Mouse (Mus musculus): ENCODE measurements at regions not wholly inside any gene's neighbourhood (a gene's known extent, or its start where the extent isn't known, plus 50 kb on each side); places are given as distances from the start of the nearest gene placed in this dataset.
"Not testable (repeated sequence)": the region's sequence is repeated elsewhere in the genome, so short reads cannot be mapped to it uniquely, and the experiment has no call there.

- DNase-seq (ENCODE audit: low spot score), result no peak
Measured at GRCm38 (mm10) chr7:70300516-70300915, 66.0 kb downstream of the Nr2f2 start.

- no peak for DNase-seq (ENCODE audit: low spot score)
Measured at GRCm38 (mm10) chr7:70291431-70291830, 75.1 kb downstream of the Nr2f2 start.

DNA sequence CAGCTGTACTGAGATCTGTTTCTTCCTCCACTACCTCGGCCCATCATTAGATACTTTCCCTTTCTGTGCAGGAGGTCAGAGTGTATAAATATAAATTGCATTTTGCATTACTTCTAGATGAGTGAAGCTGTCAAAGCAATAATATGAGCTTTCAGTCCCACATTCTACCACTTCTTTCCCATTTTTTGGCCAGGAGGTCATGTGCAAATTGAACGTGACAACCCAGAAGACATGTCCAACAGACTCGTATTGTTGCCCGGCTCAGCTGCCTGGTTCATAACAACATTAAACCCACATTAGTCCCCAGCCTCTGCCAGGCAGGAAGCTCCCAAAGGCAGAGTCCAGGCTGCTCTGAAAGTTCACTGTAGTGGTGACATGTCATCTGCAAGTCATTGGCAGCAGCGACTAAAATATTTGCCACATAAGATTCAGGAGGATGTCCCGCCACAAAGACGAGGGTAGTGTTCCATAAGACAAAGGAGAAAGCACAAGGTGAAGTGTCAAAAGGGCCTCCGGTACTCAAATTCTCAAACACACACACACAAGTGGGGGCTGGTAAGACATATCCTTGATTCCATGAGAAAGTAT is 75.7 kb downstream of the Nr2f2 start:
- DNase-seq (ENCODE audit: low spot score), result no peak

DNA sequence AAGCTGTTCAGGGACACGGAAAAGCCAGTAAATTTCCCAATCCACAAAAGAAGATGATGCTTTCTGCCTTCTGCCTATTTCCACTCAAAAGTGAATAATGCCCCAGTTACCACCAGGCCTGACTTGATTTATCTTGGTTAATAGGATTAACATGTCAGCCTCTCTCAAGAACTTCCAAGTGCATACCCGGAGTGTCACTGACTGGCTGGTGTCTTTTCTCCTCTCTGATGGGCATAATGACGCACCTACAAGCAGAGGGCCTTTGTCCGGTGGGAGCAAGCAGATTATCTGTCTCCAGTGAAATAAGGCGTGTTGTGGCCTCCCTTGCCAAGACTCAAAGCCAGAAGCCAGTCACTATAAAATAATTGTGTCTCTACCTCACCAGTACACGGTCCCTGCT is 76.3 kb downstream of the Nr2f2 start:
- no peak for DNase-seq (ENCODE audit: low spot score)

DNA sequence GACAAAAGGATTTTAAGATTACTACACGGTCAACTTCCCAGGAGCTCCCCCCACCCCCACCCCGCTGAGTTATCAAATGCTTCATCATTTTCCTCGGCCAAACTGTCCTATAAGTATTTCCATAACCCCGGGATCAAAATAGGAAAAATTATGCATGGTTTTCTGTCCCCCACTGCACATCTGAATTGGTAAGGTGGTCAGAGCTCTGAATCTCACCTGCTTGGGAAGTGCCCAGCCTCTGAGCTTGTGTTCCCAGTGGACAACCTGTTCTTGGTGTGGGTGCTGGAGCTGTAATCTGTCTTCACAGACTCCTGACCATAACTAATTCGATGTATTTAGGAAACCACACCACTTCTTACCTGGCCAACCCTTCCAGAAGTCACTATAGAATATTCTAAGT is 77.9 kb downstream of the Nr2f2 start:
- no peak for DNase-seq (ENCODE audit: low spot score)

GRCm38 (mm10) chr7:70287891-70288421 is 78.6 kb downstream of the Nr2f2 start:
- peak; percentile 45 for DNase-seq (ENCODE audit: low spot score)

- DNase-seq (ENCODE audit: low spot score), result no peak
Measured at GRCm38 (mm10) chr7:70286836-70287355, 79.6 kb downstream of the Nr2f2 start.

GRCm38 (mm10) chr7:70285344-70285743 is 81.2 kb downstream of the Nr2f2 start:
- no peak for DNase-seq (ENCODE audit: low spot score)

GRCm38 (mm10) chr7:70283836-70284235 is 82.7 kb downstream of the Nr2f2 start:
- no peak for DNase-seq (ENCODE audit: low spot score)

DNA sequence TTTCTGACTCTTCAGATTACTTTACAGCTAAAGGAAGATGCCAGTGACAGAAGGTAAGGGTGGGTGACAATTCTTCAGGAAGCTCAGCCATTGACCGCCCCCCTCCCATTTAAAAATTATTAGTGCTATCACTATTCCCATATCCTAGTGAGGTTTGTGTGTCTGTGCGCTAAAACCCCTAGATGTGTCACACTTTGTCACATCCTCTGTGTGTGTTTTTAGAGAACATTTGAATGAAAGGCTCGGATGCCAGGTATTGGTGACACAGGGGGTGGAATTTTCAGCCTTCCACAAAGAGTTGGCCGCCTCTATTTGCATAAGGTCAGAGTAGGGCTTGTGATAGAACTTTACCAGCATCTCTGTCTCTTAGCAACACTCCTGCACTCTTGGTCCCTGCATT is 83.4 kb downstream of the Nr2f2 start:
- no peak for DNase-seq (ENCODE audit: low spot score)

DNA sequence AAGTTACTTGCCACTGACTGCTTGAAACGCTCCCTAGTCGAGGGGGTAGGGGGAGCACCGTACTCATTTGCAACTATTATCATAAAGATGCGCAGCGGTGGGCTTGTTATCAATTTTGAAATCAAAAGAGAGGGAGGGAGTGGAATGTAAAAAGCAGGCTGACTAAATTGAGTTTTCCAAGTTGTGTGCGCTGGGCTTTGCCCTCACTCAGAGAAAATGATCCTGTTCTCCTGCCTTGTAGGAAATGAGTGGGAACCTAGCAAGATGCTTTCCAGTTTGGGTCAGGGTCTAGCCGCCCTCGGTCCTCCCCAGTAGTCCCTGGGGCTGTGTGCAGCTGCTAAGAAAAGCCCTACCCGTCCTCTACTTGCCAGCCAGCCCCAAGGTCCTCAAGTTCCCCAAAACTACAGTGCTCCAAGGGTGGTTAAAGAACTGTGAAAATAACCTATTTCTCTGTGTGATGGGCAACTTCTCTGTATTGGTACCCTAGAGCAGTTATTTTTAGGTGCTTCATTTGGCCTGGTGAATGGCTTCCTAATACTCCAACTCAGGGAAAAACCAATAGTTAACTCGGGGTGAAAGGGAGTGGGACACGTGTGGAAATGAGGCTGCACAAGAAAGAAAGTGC is 84.5 kb downstream of the Nr2f2 start:
- no peak for DNase-seq (ENCODE audit: low spot score)

DNA sequence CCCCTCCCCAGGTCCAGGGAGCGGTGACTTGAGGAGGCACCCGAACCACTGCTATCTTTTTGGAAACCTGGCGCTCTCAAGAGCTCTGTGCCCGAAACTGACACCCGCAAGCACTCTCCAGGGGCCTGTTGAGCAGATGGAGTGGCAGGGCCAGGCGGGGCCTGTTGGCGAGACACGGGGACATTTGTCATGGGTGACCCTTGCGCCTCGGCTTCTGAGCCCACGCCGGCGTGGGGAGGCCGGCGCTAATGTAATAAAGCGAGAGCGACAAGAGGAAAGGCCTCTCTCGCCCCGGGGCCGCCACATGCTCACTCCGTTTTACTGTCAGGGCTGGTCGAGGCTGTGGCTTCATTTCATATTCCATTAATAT is 85.2 kb downstream of the Nr2f2 start:
- peak; percentile 42 for DNase-seq (ENCODE audit: low spot score)

- DNase-seq (ENCODE audit: low spot score), result peak; percentile 45
Measured at GRCm38 (mm10) chr7:70280643-70281380, 85.7 kb downstream of the Nr2f2 start.

GRCm38 (mm10) chr7:70279927-70280642 is 86.5 kb downstream of the Nr2f2 start:
- DNase-seq (ENCODE audit: low spot score), result no peak

- no peak for DNase-seq (ENCODE audit: low spot score)
Measured at GRCm38 (mm10) chr7:70279101-70279500, 87.4 kb downstream of the Nr2f2 start.

DNA sequence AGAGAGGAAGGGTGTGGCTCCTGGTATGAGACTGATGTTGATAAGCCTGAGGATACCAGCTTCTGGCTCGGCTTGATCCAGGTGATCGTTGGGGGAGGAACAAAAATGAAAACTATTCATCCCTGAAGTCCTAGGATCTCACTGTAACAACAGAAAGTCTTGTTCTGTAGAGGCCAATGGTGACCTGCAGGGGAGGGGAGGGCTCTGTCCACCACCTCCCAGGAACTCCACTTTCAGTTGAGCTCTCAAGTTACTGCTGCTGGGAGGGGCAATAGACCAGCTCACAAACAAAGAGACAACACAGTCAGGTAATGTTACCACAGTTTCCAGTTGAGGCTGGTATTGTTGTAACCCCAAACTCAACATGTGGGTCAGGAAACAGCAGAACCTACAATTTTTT is 90.5 kb downstream of the Nr2f2 start:
- no peak for DNase-seq (ENCODE audit: low spot score)

GRCm38 (mm10) chr7:70274312-70274711 is 92.2 kb downstream of the Nr2f2 start:
- no peak for DNase-seq (ENCODE audit: low spot score)

DNA sequence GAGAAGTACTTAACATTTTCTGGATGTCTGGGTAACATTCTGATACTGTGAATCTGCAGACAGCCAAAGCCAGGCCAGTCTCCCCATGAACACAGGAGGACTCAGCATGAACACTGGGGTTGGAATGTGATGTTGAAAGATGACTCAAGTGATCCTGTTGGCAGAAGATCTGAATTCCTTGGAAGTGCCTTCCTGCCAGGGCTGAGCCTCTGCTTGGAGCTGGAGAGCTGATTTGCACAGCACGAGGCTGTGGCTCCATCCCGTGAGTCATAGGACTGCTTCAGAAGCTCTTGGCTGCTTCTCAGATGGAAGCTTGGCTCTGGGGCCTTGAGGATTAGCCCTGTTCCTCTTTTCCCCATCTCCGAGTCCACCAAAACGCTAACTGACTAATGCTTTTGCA is 99.5 kb downstream of the Nr2f2 start:
- DNase-seq (ENCODE audit: low spot score), result no peak

- DNase-seq (ENCODE audit: low spot score), result no peak
Measured at GRCm38 (mm10) chr7:70256806-70257205, 109.7 kb downstream of the Nr2f2 start.

- DNase-seq (ENCODE audit: low spot score), result no peak
Measured at GRCm38 (mm10) chr7:70255072-70255471, 111.5 kb downstream of the Nr2f2 start.

DNA sequence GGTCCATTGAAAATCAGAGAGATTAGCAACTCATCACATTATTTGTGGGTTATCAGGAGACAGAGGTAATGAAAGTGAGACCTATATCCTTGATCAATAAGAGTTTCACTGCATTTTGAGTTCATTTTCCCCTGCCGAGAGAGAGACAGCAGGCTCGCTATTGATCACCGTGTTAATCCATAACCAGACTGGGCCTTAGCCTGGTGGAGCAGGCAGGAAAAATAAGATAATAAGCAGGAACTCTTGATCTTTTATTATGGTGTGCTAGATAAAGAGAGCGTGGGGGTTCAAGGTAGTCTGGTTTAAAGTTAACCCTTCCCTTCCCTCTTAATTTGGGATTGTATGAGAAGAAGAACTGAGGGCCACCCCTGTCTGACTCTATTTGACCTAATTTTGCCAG is 113.3 kb downstream of the Nr2f2 start:
- no peak for DNase-seq (ENCODE audit: low spot score)

DNA sequence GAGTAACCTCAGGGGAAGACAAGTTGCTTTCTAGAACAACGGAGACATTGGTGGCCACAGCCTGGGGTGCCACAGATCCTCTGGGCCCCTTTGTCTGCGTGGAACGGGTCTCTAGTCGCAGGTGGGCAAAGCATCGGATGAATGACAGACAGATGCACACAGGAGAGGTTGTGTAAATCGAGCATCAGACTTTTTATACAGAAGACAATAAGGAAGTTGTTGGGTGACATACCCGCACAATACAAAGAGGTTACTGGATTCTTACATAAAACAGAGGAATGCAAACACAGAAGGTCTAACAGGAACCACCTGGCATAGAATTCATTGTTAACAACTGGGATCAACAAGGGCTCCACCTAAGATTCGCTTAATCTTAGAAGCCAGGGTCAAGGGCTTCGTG is 127.5 kb downstream of the Nr2f2 start:
- not testable (repeated sequence) for DNase-seq (ENCODE audit: low spot score)
